Mouse (Mus musculus): ENCODE results near the gene Ints6.

The Ints6 gene

GRCm38 (mm10) chr14:62761036-62761881, at the start of gene Ints6:
TSS of gene Ints6 (minus strand) at chr14:62761169.
- DNase-seq (ENCODE audit: low spot score) = peak; percentile 96

- DNase-seq (ENCODE audit: low spot score) = no peak
Measured at GRCm38 (mm10) chr14:62808661-62809523, 47.9 kb upstream of the Ints6 start.

GRCm38 (mm10) chr14:62806921-62807320, 46.0 kb upstream of the Ints6 start:
- no peak for DNase-seq (ENCODE audit: low spot score)

- DNase-seq (ENCODE audit: low spot score) = no peak
Measured at GRCm38 (mm10) chr14:62803204-62803603, 42.2 kb upstream of the Ints6 start.

- DNase-seq (ENCODE audit: low spot score) = no peak
Measured at GRCm38 (mm10) chr14:62800791-62801190, 39.8 kb upstream of the Ints6 start.

GRCm38 (mm10) chr14:62798608-62799101, 37.7 kb upstream of the Ints6 start:
- DNase-seq (ENCODE audit: low spot score) = no peak

GRCm38 (mm10) chr14:62795719-62796118, 34.8 kb upstream of the Ints6 start:
- no peak for DNase-seq (ENCODE audit: low spot score)

GRCm38 (mm10) chr14:62789282-62789681, 28.3 kb upstream of the Ints6 start:
- no peak for DNase-seq (ENCODE audit: low spot score)

GRCm38 (mm10) chr14:62782981-62783380, 22.0 kb upstream of the Ints6 start:
- no peak for DNase-seq (ENCODE audit: low spot score)

GRCm38 (mm10) chr14:62780520-62781316, 19.7 kb upstream of the Ints6 start:
- DNase-seq (ENCODE audit: low spot score) = peak; percentile 7

GRCm38 (mm10) chr14:62778095-62778494, 17.1 kb upstream of the Ints6 start:
- DNase-seq (ENCODE audit: low spot score) = no peak

- DNase-seq (ENCODE audit: low spot score) = no peak
Measured at GRCm38 (mm10) chr14:62775034-62775433, 14.1 kb upstream of the Ints6 start.

- DNase-seq (ENCODE audit: low spot score) = no peak
Measured at GRCm38 (mm10) chr14:62774246-62774645, 13.3 kb upstream of the Ints6 start.

GRCm38 (mm10) chr14:62773766-62774165, 12.8 kb upstream of the Ints6 start:
- DNase-seq (ENCODE audit: low spot score) = no peak

- DNase-seq (ENCODE audit: low spot score) = no peak
Measured at GRCm38 (mm10) chr14:62765398-62765797, 4.4 kb upstream of the Ints6 start.

- no peak for DNase-seq (ENCODE audit: low spot score)
Measured at GRCm38 (mm10) chr14:62764371-62764770, 3.4 kb upstream of the Ints6 start.

GRCm38 (mm10) chr14:62761943-62762342, 974 bp upstream of the Ints6 start:
- DNase-seq (ENCODE audit: low spot score) = no peak

- DNase-seq (ENCODE audit: low spot score) = peak; percentile 70
Measured at GRCm38 (mm10) chr14:62760321-62761035, 491 bp downstream of the Ints6 start.

GRCm38 (mm10) chr14:62759771-62760320, 1.1 kb downstream of the Ints6 start:
- peak; percentile 73 for DNase-seq (ENCODE audit: low spot score)

- no peak for DNase-seq (ENCODE audit: low spot score)
Measured at GRCm38 (mm10) chr14:62758714-62759113, 2.3 kb downstream of the Ints6 start.

GRCm38 (mm10) chr14:62755095-62755640, 5.8 kb downstream of the Ints6 start:
- no peak for DNase-seq (ENCODE audit: low spot score)
